Mouse (Mus musculus): Measurements from ENCODE around the gene Tpsb2.

- TF ChIP-seq CTCF (conservative IDR thresholded peaks at IDR 0.05; ENCODE audit: low read length): no peak
- no peak for TF ChIP-seq POU5F1 (IDR thresholded peaks at IDR 0.05; ENCODE audit: borderline replicate concordance, low read length)
- no peak for TF ChIP-seq NANOG (IDR thresholded peaks at IDR 0.05; ENCODE audit: borderline replicate concordance, low read length)
Measured at GRCm38 (mm10) chr17:25404190-25404589, 38.1 kb downstream of the Tpsb2 start.
